Mouse (Mus musculus): ENCODE measurements at regions not wholly inside any gene's neighbourhood (a gene's known extent, or its start where the extent isn't known, plus 50 kb on each side); places are given as distances from the start of the nearest gene placed in this dataset.

DNA sequence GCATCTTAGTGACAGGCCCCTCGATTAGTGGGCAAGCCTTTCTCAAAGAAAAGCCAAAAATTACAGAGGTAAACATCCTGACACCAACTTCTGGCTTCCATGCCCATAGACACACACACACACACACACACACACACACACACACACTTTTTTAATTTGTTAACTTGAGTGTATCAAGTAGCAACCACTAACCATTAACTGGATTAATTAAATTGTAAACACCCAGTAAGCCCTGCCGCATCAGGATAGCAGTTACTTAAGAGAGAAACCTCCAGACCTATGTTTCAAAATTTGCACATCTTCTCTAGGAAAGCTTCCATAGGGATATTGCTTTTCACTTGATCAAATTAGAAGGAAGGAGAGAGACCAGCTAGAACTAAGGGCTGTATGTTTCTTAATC lies 2599.4 kb upstream of the Gm7489 start:
- WGBS = 76% methylated on average over 2 of the region's 2 CpGs
- H3K4me2 ChIP-seq = no peak overlapping the region
- no peak for ATAC-seq (replicated peaks)

DNA sequence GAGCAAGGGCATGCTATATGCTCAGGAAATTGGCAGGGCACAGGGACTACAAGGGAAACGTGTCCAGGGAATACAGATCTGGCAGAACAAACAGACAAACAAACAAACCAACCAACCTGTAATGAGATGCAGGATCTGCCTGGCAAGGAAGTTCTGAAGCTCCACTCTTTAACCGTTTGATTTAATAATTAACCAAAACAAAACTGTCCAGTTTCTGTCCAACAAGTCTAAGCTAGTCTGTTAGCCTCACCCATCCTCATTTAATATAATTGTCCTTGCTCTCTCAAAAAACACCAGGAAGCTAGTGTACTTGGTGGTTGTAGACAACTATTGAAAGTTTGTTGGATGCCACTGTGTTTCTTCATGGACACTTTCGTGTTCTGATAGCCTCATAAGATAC lies 2598.4 kb upstream of the Gm7489 start:
- WGBS = 84% methylated on average over 3 of the region's 3 CpGs
- Histone ChIP-seq H3K4me1 (no peaks in the 10 kb centered on the region), H3K9ac (no peak overlapping the region), H3K4me3 (no peak overlapping the region), H3K4me2 (no peak overlapping the region), H3K36me3 (replicated peaks) (no peaks in the 10 kb centered on the region), H3K27me3 (replicated peaks) (no peaks in the 10 kb centered on the region), H3K9me3 (no peaks in the 10 kb centered on the region), H3K27ac (no peak overlapping the region)
- ATAC-seq (replicated peaks) = no peak

More for the DNA sequence above, 2599.4 kb upstream of the Gm7489 start:
- Histone ChIP-seq H3K9me3 (no peaks in the 10 kb centered on the region), H3K9ac (no peak overlapping the region), H3K36me3 (replicated peaks) (no peaks in the 10 kb centered on the region), H3K4me3 (no peak overlapping the region), H3K27me3 (replicated peaks) (no peaks in the 10 kb centered on the region), H3K27ac (no peak overlapping the region), H3K4me1 (no peaks in the 10 kb centered on the region)

DNA sequence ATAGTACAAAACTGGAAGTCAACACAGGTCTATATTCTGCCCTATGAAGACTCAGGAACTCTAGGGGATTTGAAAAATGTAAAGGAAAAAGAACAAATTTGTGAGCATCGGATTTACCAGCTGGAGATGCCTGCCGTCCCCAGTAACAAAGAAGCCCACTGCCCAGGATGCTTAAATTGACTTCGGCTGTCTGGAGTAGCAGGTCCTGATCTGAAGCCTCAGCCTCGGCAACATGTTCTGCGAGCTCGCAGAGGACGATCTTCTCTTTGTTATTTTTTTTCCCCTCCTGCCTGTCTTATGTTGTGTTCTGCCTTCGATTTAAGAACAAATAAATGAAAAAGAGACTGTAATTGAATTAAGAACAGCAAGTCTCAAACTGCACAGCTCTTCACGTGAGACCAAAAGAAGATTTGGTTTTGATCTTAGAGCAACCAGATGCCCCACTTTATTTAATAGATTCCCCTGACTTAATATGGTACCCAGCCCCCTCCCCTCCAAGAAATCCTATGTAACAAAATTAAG lies 2595.7 kb upstream of the Gm7489 start:
- WGBS = 9% methylated on average over 9 of the region's 9 CpGs
- no peaks in the 10 kb centered on the region for H3K4me1 ChIP-seq
- peak overlapping the region; percentile 13 for H3K4me3 ChIP-seq
- H3K36me3 ChIP-seq (replicated peaks) = no peaks in the 10 kb centered on the region
- no peak overlapping the region for H3K27ac ChIP-seq
- no peaks in the 10 kb centered on the region for H3K27me3 ChIP-seq (replicated peaks)
- peak overlapping the region; percentile 41 for H3K4me2 ChIP-seq
- H3K9ac ChIP-seq = no peak overlapping the region
- H3K9me3 ChIP-seq = no peaks in the 10 kb centered on the region
- ATAC-seq (replicated peaks) = peak; percentile 62; the same call in 1 of the 2 replicates

DNA sequence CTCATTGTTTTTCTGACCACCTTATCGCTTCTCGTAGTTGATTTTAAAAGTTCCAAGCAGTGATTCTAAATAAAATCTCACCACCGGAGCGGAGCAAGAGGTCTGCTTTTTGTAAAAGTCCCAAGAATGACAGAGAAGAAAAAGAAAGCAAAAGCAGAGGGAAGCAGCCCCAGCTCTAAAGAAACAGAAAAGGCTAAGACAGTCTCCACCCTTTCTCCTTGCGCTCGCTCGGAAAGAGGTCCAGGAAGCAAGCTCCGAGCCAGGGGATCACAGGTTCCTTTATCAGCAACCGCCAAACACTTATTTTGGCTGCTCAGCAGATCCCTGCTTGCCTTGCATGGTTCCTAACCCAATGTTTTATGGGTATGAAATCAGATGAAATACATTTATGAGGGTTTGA lies 2594.8 kb upstream of the Gm7489 start:
- Histone ChIP-seq H3K27me3 (replicated peaks) (no peaks in the 10 kb centered on the region), H3K27ac (no peak overlapping the region), H3K36me3 (replicated peaks) (no peaks in the 10 kb centered on the region), H3K4me1 (no peaks in the 10 kb centered on the region), H3K9me3 (no peaks in the 10 kb centered on the region), H3K4me2 (no peak overlapping the region), H3K4me3 (no peak overlapping the region), H3K9ac (no peak overlapping the region)
- ATAC-seq (replicated peaks) = no peak
- 69% methylated on average over 9 of the region's 9 CpGs for WGBS

DNA sequence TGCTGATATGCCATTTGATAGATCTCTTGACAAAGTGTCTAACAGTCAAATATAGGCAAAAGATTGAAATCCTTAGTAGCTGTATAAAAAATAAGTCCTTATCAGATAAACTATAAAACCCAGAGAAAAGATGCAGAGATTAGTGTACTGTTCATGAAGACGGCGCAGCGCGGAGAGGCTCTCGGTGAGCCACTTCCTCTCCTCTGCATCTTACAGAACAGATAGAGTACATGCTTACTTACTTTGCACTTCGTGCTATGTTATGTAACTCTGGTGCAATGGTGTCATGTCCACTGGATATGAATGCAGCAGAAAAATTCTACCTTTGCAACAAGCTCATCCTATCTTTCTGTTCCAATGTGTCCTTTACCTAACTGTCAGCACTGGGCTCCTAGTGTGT lies 2593.5 kb upstream of the Gm7489 start:
- Histone ChIP-seq H3K4me1 (no peaks in the 10 kb centered on the region), H3K36me3 (replicated peaks) (no peaks in the 10 kb centered on the region), H3K4me3 (no peak overlapping the region), H3K27ac (no peak overlapping the region), H3K27me3 (replicated peaks) (no peaks in the 10 kb centered on the region), H3K9me3 (no peaks in the 10 kb centered on the region), H3K4me2 (no peak overlapping the region), H3K9ac (no peak overlapping the region)
- no peak for ATAC-seq (replicated peaks)
- 92% methylated on average over 6 of the region's 6 CpGs for WGBS

DNA sequence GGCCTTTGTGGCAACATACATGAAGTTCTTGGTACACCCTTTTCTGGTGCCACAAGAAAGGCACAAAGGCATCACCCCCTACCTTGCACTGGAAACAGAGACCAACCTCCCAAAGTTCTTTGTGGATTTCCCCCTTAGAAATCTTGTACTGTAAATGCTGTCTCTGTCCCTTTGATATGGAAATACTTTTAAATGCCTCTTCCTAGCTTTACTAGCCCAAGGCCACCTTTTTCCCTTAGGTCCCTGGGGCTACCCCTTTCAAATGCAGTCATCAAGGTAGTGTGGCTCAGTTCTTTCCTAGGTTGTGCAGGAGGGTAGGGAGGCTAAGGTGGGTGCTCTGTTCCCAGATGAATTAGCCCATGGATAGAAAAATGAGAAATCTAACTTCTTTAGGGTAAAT lies 2587.9 kb upstream of the Gm7489 start:
- no peak overlapping the region for H3K4me3 ChIP-seq
- no peak overlapping the region for H3K27ac ChIP-seq
- no peaks in the 10 kb centered on the region for H3K36me3 ChIP-seq (replicated peaks)
- no peak for ATAC-seq (replicated peaks)
- H3K4me1 ChIP-seq = no peaks in the 10 kb centered on the region
- no peak overlapping the region for H3K4me2 ChIP-seq
- H3K9me3 ChIP-seq = no peaks in the 10 kb centered on the region
- H3K27me3 ChIP-seq (replicated peaks) = no peaks in the 10 kb centered on the region
- no peak overlapping the region for H3K9ac ChIP-seq

DNA sequence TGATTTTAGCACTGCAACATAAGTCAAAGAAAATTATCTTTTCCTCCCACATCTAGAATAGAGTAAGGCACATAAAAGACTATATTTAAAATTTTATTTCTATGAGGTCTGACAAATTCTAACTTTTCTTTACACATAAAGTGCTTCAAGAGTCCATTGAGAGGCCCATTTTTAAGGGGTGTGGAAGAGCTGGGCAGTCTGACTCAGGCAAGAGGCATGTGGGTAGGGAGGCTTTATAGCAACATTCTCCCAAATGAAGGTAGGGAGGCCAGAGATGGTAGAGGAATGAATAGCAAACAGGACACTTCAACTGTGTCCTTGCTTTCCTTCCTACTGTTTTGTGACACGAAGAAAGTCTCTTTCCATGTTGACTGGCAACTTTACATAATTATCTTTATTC lies 2566.6 kb upstream of the Gm7489 start:
- Histone ChIP-seq H3K9me3 (no peaks in the 10 kb centered on the region), H3K27me3 (replicated peaks) (no peaks in the 10 kb centered on the region), H3K4me3 (no peak overlapping the region), H3K36me3 (replicated peaks) (no peaks in the 10 kb centered on the region), H3K27ac (no peak overlapping the region), H3K4me1 (no peaks in the 10 kb centered on the region), H3K9ac (no peak overlapping the region), H3K4me2 (no peak overlapping the region)
- WGBS = 89% methylated on average over 1 of the region's 1 CpGs
- no peak for ATAC-seq (replicated peaks)

DNA sequence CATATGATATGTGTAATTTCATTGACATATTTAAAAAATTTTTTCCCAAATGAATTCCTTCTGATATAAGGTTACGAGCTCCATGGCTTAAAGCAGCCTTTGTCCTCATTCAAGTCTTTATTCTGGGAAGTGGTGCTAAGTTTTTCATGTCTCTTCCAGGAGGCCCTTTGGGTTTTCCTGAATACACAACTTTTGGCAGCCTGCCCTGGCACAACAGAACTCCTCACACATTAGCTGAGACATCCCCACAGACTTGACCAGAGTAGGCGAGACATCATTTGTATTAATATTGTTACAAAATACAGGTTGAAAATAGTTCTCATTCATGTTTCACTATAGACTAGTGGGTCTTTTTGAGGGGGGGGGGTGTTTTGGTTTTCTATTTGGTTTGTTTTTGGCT lies 2565.9 kb upstream of the Gm7489 start:
- Histone ChIP-seq H3K4me3 (no peak overlapping the region), H3K9ac (no peak overlapping the region), H3K27me3 (replicated peaks) (no peaks in the 10 kb centered on the region), H3K27ac (no peak overlapping the region), H3K9me3 (no peaks in the 10 kb centered on the region), H3K4me1 (no peaks in the 10 kb centered on the region), H3K36me3 (replicated peaks) (no peaks in the 10 kb centered on the region), H3K4me2 (no peak overlapping the region)
- 77% methylated on average over 2 of the region's 2 CpGs for WGBS
- ATAC-seq (replicated peaks) = no peak

DNA sequence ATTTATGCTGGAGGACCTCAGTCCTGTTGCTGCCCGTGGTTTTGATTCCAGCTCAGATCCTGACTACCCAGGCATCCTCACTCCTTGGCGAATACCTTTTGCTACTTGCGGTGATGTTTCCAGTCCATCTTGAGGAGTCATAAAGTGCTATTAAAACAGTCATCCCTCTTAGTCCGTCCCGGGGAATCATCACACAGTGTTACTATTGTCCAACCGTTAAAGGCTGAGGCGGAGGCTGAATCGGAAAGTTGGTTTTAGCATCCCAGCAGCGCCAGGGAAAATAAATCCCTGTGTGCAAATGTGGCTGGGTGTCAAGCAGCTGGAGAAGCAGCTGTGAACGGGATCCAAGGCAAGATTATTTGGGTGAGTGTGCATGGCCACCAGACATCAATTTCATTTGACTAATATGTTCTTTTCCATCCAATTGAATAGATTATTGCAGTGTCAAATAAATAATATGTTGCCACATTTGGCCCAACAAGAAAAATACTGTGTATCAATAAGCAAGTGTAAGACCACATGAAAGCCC lies 2564.3 kb upstream of the Gm7489 start:
- H3K4me3 ChIP-seq = no peak overlapping the region
- 73% methylated on average over 10 of the region's 10 CpGs for WGBS
- no peak for ATAC-seq (replicated peaks)
- H3K4me2 ChIP-seq = no peak overlapping the region
- no peak overlapping the region for H3K27ac ChIP-seq
- H3K9ac ChIP-seq = no peak overlapping the region
- no peaks in the 10 kb centered on the region for H3K27me3 ChIP-seq (replicated peaks)
- H3K9me3 ChIP-seq = no peaks in the 10 kb centered on the region
- H3K36me3 ChIP-seq (replicated peaks) = no peaks in the 10 kb centered on the region
- no peaks in the 10 kb centered on the region for H3K4me1 ChIP-seq

DNA sequence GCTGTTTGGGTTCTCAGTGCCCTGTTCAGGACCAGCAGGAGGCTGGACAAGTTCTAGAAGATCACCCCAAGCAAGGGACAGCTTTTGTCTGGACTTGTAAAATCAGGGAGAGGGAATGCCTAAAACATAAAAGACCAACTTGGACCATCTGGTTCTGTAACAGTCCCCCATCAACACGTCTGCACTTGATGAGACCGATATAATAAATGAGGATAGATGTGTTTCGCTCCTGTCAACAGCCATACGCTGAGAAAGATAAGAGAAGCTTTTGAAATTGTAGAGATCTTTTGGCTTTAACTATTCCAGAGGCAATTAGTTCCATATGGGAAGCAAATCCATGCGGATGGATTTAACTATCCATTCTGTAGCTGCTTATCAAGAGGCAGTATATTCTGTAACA lies 2561.4 kb upstream of the Gm7489 start:
- H3K27ac ChIP-seq = no peak overlapping the region
- H3K4me1 ChIP-seq = no peaks in the 10 kb centered on the region
- H3K4me3 ChIP-seq = no peak overlapping the region
- H3K36me3 ChIP-seq (replicated peaks) = no peaks in the 10 kb centered on the region
- no peaks in the 10 kb centered on the region for H3K9me3 ChIP-seq
- H3K9ac ChIP-seq = no peak overlapping the region
- no peak for ATAC-seq (replicated peaks)
- H3K27me3 ChIP-seq (replicated peaks) = no peaks in the 10 kb centered on the region
- WGBS = 84% methylated on average over 5 of the region's 5 CpGs
- no peak overlapping the region for H3K4me2 ChIP-seq

DNA sequence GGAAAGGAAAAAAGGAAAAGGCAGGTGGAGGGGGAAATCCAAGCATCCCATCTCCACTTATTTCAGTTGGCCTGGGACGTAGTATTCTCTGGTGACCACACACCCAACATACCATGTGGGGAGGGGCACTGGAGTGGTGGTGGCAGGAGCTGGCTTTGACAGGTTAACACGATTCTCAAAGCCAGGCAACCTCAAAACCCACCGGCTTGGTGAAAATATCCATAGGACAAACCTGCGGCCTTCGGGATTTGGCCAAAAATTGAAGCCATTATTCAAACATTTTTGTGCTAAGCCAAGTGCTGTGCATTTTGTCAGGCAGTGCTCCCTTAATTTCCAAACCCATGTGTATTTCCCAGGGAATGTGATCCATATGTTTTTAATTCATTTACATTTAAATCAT lies 2560.5 kb upstream of the Gm7489 start:
- no peak overlapping the region for H3K27ac ChIP-seq
- no peak for ATAC-seq (replicated peaks)
- WGBS = 84% methylated on average over 5 of the region's 5 CpGs
- H3K9ac ChIP-seq = no peak overlapping the region
- H3K4me3 ChIP-seq = no peak overlapping the region
- H3K4me2 ChIP-seq = no peak overlapping the region
- no peaks in the 10 kb centered on the region for H3K27me3 ChIP-seq (replicated peaks)
- H3K4me1 ChIP-seq = no peaks in the 10 kb centered on the region
- H3K36me3 ChIP-seq (replicated peaks) = no peaks in the 10 kb centered on the region
- H3K9me3 ChIP-seq = no peaks in the 10 kb centered on the region

DNA sequence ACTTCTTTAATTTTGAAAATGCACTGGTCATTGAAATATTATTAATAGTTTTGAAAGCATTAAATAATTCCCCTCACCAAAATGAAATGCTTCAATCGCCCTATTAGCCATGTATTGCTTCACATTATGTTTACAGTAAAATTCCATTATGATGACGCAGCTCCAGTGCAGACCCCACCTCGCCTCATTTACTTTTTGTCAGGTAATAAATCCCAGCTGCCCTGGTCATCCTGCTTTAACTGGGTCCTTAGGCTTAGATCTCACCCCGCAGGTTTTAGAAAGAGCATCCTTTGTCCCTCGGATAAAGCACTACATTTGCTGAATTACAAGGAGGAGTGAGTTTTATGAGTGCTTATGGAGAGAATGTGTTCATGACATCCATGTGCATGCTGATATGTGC lies 2557.0 kb upstream of the Gm7489 start:
- no peak overlapping the region for H3K27ac ChIP-seq
- ATAC-seq (replicated peaks) = no peak
- no peaks in the 10 kb centered on the region for H3K9me3 ChIP-seq
- H3K4me2 ChIP-seq = no peak overlapping the region
- H3K9ac ChIP-seq = no peak overlapping the region
- no peaks in the 10 kb centered on the region for H3K36me3 ChIP-seq (replicated peaks)
- no peaks in the 10 kb centered on the region for H3K27me3 ChIP-seq (replicated peaks)
- H3K4me3 ChIP-seq = no peak overlapping the region
- WGBS = 83% methylated on average over 5 of the region's 5 CpGs
- H3K4me1 ChIP-seq = no peaks in the 10 kb centered on the region

DNA sequence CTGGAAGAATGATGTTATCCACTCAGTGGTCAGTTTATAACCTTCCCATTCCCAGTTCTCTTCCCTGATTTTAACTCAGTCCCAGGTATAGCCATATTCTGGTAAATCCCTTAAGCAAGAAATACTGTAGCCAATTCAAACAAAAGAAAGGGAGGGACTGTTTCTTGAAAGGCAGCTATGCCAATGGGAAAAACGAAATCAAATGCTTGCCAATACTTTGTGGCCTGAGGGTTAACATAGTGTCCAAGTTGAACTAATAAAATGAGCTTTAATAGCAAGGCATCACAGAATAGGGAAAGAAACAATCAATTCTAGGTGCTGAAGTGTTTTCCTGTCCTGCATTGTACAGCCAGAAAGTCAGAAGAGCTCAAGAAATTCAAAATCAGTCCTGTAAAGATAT lies 2548.3 kb upstream of the Gm7489 start:
- WGBS = 62% methylated on average over 1 of the region's 1 CpGs
- Histone ChIP-seq H3K36me3 (replicated peaks) (no peaks in the 10 kb centered on the region), H3K27me3 (replicated peaks) (no peaks in the 10 kb centered on the region), H3K9ac (no peak overlapping the region), H3K4me1 (no peaks in the 10 kb centered on the region), H3K4me3 (no peak overlapping the region), H3K9me3 (no peaks in the 10 kb centered on the region), H3K4me2 (no peak overlapping the region), H3K27ac (no peak overlapping the region)
- no peak for ATAC-seq (replicated peaks)
